Mouse (Mus musculus) liver, adult 2 months (tissue): ENCODE results near the gene Strbp. TPM values are rescaled to one million over a fixed set of nuclear protein-coding genes. Genes with fewer than 3 reads are reported as not detected.

ENCODE experiments used
- DNase-seq: peaks from one replicate; pipeline ENCODE4 v3.0.0-alpha.2; 2011; ENCODE audit warnings: low read depth, low spot score; ENCODE audit errors: extremely low read depth
- H3K27ac ChIP-seq: fragments of 200-500 bp; replicated peaks from 2 replicates; pipeline ENCODE4 v1.5.1; 2012; ENCODE audit warnings: low read depth, mild to moderate bottlenecking, control low read depth, inconsistent platforms, low read length; ENCODE audit not compliant: insufficient read depth
- H3K27me3 ChIP-seq: fragments of 200-500 bp; 2 replicates; pipeline ENCODE4 v1.6.1; 2012; ENCODE audit warnings: mild to moderate bottlenecking, moderate library complexity, low read length, inconsistent platforms; ENCODE audit not compliant: control insufficient read depth, insufficient read depth
- H3K36me3 ChIP-seq: fragments of 200-500 bp; 2 replicates; pipeline ENCODE4 v1.6.1; 2012; ENCODE audit warnings: low read length, inconsistent platforms; ENCODE audit not compliant: control insufficient read depth, insufficient read depth
- H3K4me1 ChIP-seq: fragments of 200-500 bp; 2 replicates; pipeline ENCODE4 v1.6.1; 2011; ENCODE audit warnings: low read length; ENCODE audit not compliant: control insufficient read depth, insufficient read depth
- H3K4me3 ChIP-seq: fragments of 200-500 bp; 2 replicates; pipeline ENCODE4 v1.5.1; 2011; ENCODE audit warnings: low read depth, mild to moderate bottlenecking, control low read depth, low read length, moderate library complexity; ENCODE audit not compliant: insufficient read depth
- H3K79me2 ChIP-seq: fragments of 200-500 bp; 2 replicates; pipeline ENCODE4 v1.6.1; 2012; ENCODE audit warnings: inconsistent platforms, mild to moderate bottlenecking, low read length, moderate library complexity; ENCODE audit not compliant: control insufficient read depth, insufficient read depth
- H3K9ac ChIP-seq: fragments of 200-500 bp; 2 replicates; pipeline ENCODE4 v1.6.1; 2012; ENCODE audit warnings: low read depth, mild to moderate bottlenecking, control low read depth, inconsistent platforms, low read length
- CTCF ChIP-seq: fragments of 200-500 bp; IDR thresholded peaks from 2 replicates; pipeline ENCODE4 v1.5.1; 2011; ENCODE audit warnings: low read depth, low read length, control low read depth
- POLR2A ChIP-seq: fragments of 200-500 bp; IDR thresholded peaks from 2 replicates; pipeline ENCODE4 v1.6.1; 2011; ENCODE audit warnings: low read length, control low read depth; ENCODE audit not compliant: insufficient read depth; ENCODE audit errors: extremely low read depth
- WGBS: fragments of 180-500 bp; shearing (Covaris S2); methylation state at CpG from one replicate; pipeline ENCODE4 v1.1.7; 2018; 5-methylcytosine and 5-hydroxymethylcytosine counted together
- polyA plus RNA-seq: library from polyadenylated mRNA; depleted of rRNA; stranded (reverse); fragments of >200 nt; gene quantifications from 2 replicates; pipeline ENCODE4 v1.2.3, GENCODE M21; 2012
- total RNA-seq: library from RNA; depleted of rRNA; stranded (reverse); fragments of >200 nt; gene quantifications from 2 replicates; pipeline ENCODE4 v1.2.3, GENCODE M21; 2014

Gene Strbp
- total and polyA plus RNA-seq, 2 experiments: 2.6 to 18.6 TPM

DNA sequence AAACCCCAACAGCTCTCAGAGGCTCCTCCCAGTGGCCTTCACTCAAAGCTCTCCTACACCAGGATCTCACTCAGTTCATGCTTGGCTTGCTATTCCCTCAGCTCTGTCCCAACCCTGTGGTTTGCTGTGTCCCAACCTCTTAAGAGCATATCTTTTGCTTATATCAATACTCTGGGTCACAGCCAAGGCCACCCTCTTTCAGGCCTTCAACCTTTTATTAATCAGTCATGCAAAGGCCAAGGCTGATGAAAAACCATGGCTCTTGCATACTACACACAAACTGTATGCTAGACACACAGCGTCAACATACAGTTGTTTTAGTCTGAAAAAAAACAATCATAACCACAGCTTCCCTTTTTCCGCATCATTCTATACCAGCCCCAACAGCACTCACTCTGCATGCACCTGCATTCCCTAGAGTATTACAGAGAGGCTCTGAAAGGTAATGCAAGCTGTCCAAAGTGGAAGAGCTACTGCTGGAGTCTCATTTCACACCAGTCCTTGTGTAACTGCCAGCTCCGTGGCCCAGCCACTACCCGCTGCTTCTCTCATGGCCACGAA lies 27.7 kb upstream of the Strbp start:
- no peaks in the 10 kb centered on the region for H3K27me3 ChIP-seq
- WGBS: 90% methylated on average over 5 of the region's 5 CpGs
- DNase-seq: no peak
- no peak overlapping the region for H3K9ac ChIP-seq
- TF ChIP-seq POLR2A (no peak), CTCF (no peak)
- no peaks in the 10 kb centered on the region for H3K79me2 ChIP-seq
- H3K27ac ChIP-seq: no peak overlapping the region
- H3K4me3 ChIP-seq: no peak overlapping the region
- H3K36me3 ChIP-seq: no peaks in the 10 kb centered on the region
- no peaks in the 10 kb centered on the region for H3K4me1 ChIP-seq

- Histone ChIP-seq H3K36me3 (no peaks in the 10 kb centered on the region), H3K9ac (no peak overlapping the region), H3K27me3 (no peaks in the 10 kb centered on the region), H3K79me2 (no peaks in the 10 kb centered on the region), H3K4me1 (no peaks in the 10 kb centered on the region), H3K27ac (no peak overlapping the region), H3K4me3 (no peak overlapping the region)
- 80% methylated on average over 4 of the region's 4 CpGs for WGBS
- TF ChIP-seq CTCF: no peak
- no peak for TF ChIP-seq POLR2A
- DNase-seq: no peak
These were observed 20.6 kb upstream of the Strbp start for GRCm38 (mm10) chr2:37724231-37724630.

GRCm38 (mm10) chr2:37723501-37724090 lies 19.9 kb upstream of the Strbp start:
- no peak overlapping the region for H3K9ac ChIP-seq
- H3K79me2 ChIP-seq: no peaks in the 10 kb centered on the region
- no peaks in the 10 kb centered on the region for H3K36me3 ChIP-seq
- no peaks in the 10 kb centered on the region for H3K27me3 ChIP-seq
- TF ChIP-seq POLR2A (no peak), CTCF (no peak)
- WGBS: 88% methylated on average over 11 of the region's 11 CpGs
- no peaks in the 10 kb centered on the region for H3K4me1 ChIP-seq
- no peak for DNase-seq
- H3K27ac ChIP-seq: no peak overlapping the region
- H3K4me3 ChIP-seq: no peak overlapping the region

DNA sequence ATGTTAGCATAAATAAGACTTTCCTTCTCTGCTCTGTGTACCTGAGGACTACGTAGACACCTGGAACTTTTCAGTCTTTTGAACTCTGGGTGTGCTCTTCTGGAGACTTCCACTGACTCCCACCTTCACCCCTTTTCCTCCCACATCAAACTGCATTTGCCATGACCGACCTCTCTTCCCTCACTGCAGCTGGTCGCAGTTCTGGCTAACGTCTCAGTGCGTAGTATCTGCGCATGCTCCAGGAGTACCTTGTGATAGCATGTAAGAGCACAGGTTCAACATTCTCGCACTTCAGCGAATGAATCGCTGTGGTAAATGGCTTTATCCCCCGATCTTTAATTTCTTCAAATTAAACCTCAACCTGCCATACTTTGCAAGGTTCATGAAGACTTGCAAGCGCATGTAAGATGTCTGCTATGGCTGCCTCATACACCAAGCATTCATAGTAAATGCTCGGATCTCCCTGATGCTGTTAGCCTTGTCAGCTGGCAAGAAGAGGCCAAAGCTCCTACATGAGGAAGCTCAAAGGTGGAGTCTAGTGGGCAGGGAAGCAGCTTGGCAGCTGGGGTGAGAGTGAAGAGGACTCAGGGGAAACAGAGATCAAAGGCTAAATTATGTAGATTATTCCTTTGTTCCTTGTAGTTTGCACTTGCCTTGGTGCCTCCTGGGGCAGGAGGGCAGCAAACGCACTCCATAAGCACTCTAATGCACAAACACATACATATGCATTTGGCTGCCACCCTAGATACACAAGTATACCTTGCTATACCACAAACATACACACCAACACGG lies 19.2 kb upstream of the Strbp start:
- Histone ChIP-seq H3K4me1 (no peaks in the 10 kb centered on the region), H3K36me3 (no peaks in the 10 kb centered on the region), H3K79me2 (no peaks in the 10 kb centered on the region), H3K9ac (no peak overlapping the region), H3K27ac (no peak overlapping the region), H3K4me3 (no peak overlapping the region), H3K27me3 (no peaks in the 10 kb centered on the region)
- no peak for DNase-seq
- 91% methylated on average over 14 of the region's 14 CpGs for WGBS
- TF ChIP-seq POLR2A (no peak), CTCF (no peak)

- no peak for TF ChIP-seq CTCF
- TF ChIP-seq POLR2A: no peak
- Histone ChIP-seq H3K4me3 (no peak overlapping the region), H3K36me3 (no peaks in the 10 kb centered on the region), H3K9ac (no peak overlapping the region), H3K79me2 (no peaks in the 10 kb centered on the region), H3K4me1 (no peaks in the 10 kb centered on the region), H3K27ac (no peak overlapping the region), H3K27me3 (no peaks in the 10 kb centered on the region)
- no peak for DNase-seq
- WGBS: 83% methylated on average over 6 of the region's 6 CpGs
These were observed 12.6 kb upstream of the Strbp start for GRCm38 (mm10) chr2:37716266-37716665.

DNA sequence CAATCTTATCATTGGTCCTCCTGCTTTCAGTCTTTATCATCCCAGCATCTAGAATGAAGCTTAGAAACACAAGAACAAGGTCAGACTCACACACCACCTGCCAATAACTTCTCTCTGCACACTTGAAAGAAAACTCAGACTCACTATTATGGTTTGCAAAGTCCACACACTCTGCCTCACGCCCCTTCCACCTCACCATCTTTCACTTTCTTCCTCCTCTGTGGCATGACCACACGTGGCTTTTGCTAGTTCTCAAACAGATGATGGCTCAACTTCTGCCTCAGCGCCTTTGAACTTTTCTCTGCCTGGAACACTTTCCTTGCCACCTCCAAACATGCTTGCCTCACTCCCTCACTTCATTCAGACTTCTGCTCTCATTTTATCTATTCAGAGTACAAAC lies 11.7 kb upstream of the Strbp start:
- Histone ChIP-seq H3K27me3 (no peaks in the 10 kb centered on the region), H3K9ac (no peak overlapping the region), H3K36me3 (no peaks in the 10 kb centered on the region), H3K79me2 (no peaks in the 10 kb centered on the region), H3K4me1 (no peaks in the 10 kb centered on the region), H3K27ac (no peak overlapping the region), H3K4me3 (no peak overlapping the region)
- 52% methylated on average over 3 of the region's 3 CpGs for WGBS
- no peak for TF ChIP-seq POLR2A
- no peak for TF ChIP-seq CTCF
- DNase-seq: no peak
